Comparison of ENCODE assay signal across 47 mouse cellular contexts in the genomic region with DNA sequence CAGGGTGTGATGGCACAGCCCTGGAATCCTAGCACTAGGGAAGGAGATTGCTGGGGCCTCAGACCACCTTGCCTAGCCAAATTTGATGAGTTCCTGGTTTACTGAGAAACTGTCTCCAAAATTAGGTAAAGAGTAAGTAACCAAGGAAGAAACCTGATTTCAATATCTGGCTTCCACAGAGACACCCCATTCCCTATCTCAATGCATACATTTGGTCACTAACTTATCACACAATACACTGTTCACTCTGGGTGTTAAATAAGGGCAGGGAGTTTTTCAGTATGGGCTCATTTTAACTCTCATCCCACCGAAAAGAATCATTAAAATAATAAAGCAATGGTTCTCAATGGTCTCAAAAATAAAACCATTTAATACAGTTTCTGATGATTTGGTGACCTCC. TPM values are rescaled to one million over a fixed set of nuclear protein-coding genes. Genes with fewer than 3 reads are reported as not detected.
"Had no signal": no experiment of that assay in that cellular context is flagged by ENCODE, and none has a peak within 500 bp of the region (broad histone marks: within the 10 kb centered on the region; RNA-seq: fewer than 3 reads in every experiment).

No protein-coding gene starts in this region.

- H3K9ac ChIP-seq: limb, embryonic 12.5 days; limb, embryonic 13.5 days; limb, embryonic 15.5 days; liver, embryonic 12.5 days; liver, embryonic 13.5 days; liver, embryonic 14.5 days; liver, embryonic 15.5 days; liver, postnatal 0 days; lung, embryonic 14.5 days; lung, embryonic 15.5 days; midbrain, embryonic 12.5 days; midbrain, embryonic 13.5 days; midbrain, embryonic 15.5 days; neural tube, embryonic 12.5 days had no signal

- H3K4me1 ChIP-seq: limb, embryonic 10.5 days; limb, embryonic 12.5 days; limb, embryonic 13.5 days; limb, embryonic 15.5 days; liver, embryonic 12.5 days; liver, embryonic 13.5 days; liver, embryonic 15.5 days; lung, embryonic 15.5 days; megakaryocyte, embryonic 14.5 days; midbrain, embryonic 10.5 days; midbrain, embryonic 12.5 days; midbrain, embryonic 13.5 days; midbrain, embryonic 15.5 days; neural tube, embryonic 12.5 days had no signal

- DNase-seq: left cerebral cortex, postnatal 4 days; liver; liver, embryonic 13.5 days; liver, postnatal 0 days; lung, adult 18-20 months; lung, adult 2 months; lung, embryonic 14.5 days; lung, postnatal 10 days; lung, postnatal 14 days; lung, postnatal 36 days; lung, postnatal 4 days; midbrain, embryonic 14.5 days had no signal

- H3K36me3 ChIP-seq: limb, embryonic 10.5 days; limb, embryonic 12.5 days; limb, embryonic 13.5 days; limb, embryonic 15.5 days; liver, embryonic 12.5 days; liver, embryonic 13.5 days; liver, embryonic 15.5 days; lung, embryonic 15.5 days; midbrain, embryonic 10.5 days; midbrain, embryonic 12.5 days; midbrain, embryonic 13.5 days; midbrain, embryonic 15.5 days; neural tube, embryonic 12.5 days had no signal

- H3K9me3 ChIP-seq: limb, embryonic 10.5 days; limb, embryonic 13.5 days; limb, embryonic 15.5 days; liver, embryonic 12.5 days; liver, embryonic 13.5 days; liver, embryonic 15.5 days; lung, embryonic 15.5 days; megakaryocyte, embryonic 14.5 days had no signal

- H3K27me3 ChIP-seq: limb, embryonic 12.5 days; limb, embryonic 13.5 days; limb, embryonic 15.5 days; liver, embryonic 12.5 days; liver, embryonic 13.5 days; liver, embryonic 15.5 days; lung, embryonic 15.5 days; megakaryocyte, embryonic 14.5 days; midbrain, embryonic 12.5 days; midbrain, embryonic 13.5 days; midbrain, embryonic 15.5 days; neural tube, embryonic 12.5 days had no signal

- H3K27ac ChIP-seq: limb, embryonic 10.5 days; limb, embryonic 12.5 days; limb, embryonic 13.5 days; limb, embryonic 15.5 days; liver, embryonic 12.5 days; liver, embryonic 13.5 days; liver, embryonic 14.5 days; liver, embryonic 15.5 days; lung, embryonic 15.5 days; macrophage; midbrain, embryonic 10.5 days; midbrain, embryonic 12.5 days; midbrain, embryonic 13.5 days; midbrain, embryonic 15.5 days; neural tube, embryonic 12.5 days had no signal

- H3K4me3 ChIP-seq: limb, embryonic 10.5 days; limb, embryonic 12.5 days; limb, embryonic 13.5 days; limb, embryonic 15.5 days; liver, embryonic 12.5 days; liver, embryonic 13.5 days; liver, embryonic 15.5 days; lung, embryonic 15.5 days; megakaryocyte, embryonic 14.5 days; midbrain, embryonic 10.5 days; midbrain, embryonic 12.5 days; midbrain, embryonic 13.5 days; midbrain, embryonic 15.5 days; myocyte; neural tube, embryonic 12.5 days had no signal

RNA-seq across cellular contexts. Expression of a gene that starts 5.1 kb away (rescaled TPM):
- total RNA-seq: left cerebral cortex, postnatal 14 days; liver, adult 2 months; megakaryocyte, adult 5-6 weeks; megakaryocyte-erythroid progenitor cell, adult 5-6 weeks; midbrain, postnatal 0 days; monocyte, adult 5-6 weeks had no signal
- polyA plus RNA-seq: limb, embryonic 14.5 days; limb, embryonic 15.5 days; liver, adult 2 months; liver, embryonic 11.5 days; liver, embryonic 12.5 days; liver, embryonic 13.5 days; liver, embryonic 15.5 days; liver, embryonic 16.5 days; liver, postnatal 0 days; lung, adult 2 months; lung, embryonic 14.5 days; lung, embryonic 15.5 days; lung, embryonic 16.5 days; lung, postnatal 0 days; midbrain, embryonic 11.5 days; midbrain, embryonic 12.5 days; midbrain, embryonic 13.5 days; midbrain, embryonic 16.5 days; myocyte had no signal

RNA-seq across cellular contexts. Expression of a gene that starts 50.6 kb away (rescaled TPM):
- total RNA-seq: left cerebral cortex, postnatal 10 days; left cerebral cortex, postnatal 14 days; left cerebral cortex, postnatal 25 days; left cerebral cortex, postnatal 36 days; left cerebral cortex, postnatal 4 days; liver, adult 2 months; megakaryocyte progenitor cell, adult 5-6 weeks; megakaryocyte, adult 5-6 weeks; megakaryocyte-erythroid progenitor cell, adult 5-6 weeks; midbrain, postnatal 0 days; monocyte, adult 5-6 weeks had no signal
- polyA plus RNA-seq: limb, embryonic 10.5 days; limb, embryonic 11.5 days; limb, embryonic 12.5 days; limb, embryonic 13.5 days; limb, embryonic 14.5 days; limb, embryonic 15.5 days; liver, adult 2 months; liver, embryonic 11.5 days; liver, embryonic 12.5 days; liver, embryonic 13.5 days; liver, embryonic 14.5 days; liver, embryonic 15.5 days; liver, embryonic 16.5 days; liver, postnatal 0 days; lung, adult 2 months; lung, embryonic 14.5 days; lung, embryonic 15.5 days; lung, embryonic 16.5 days; lung, postnatal 0 days; macrophage; midbrain, embryonic 10.5 days; midbrain, embryonic 11.5 days; midbrain, embryonic 12.5 days; midbrain, embryonic 13.5 days; midbrain, embryonic 14.5 days; midbrain, embryonic 15.5 days; midbrain, embryonic 16.5 days; midbrain, postnatal 0 days; myocyte; neural tube, embryonic 11.5 days; neural tube, embryonic 12.5 days had no signal

RNA-seq across cellular contexts. Expression of a gene that starts 58.7 kb away (rescaled TPM):
- total RNA-seq: liver, adult 2 months; megakaryocyte progenitor cell, adult 5-6 weeks; megakaryocyte, adult 5-6 weeks; megakaryocyte-erythroid progenitor cell, adult 5-6 weeks; monocyte, adult 5-6 weeks had no signal
- polyA plus RNA-seq: limb, embryonic 10.5 days; limb, embryonic 11.5 days; limb, embryonic 12.5 days; limb, embryonic 13.5 days; limb, embryonic 14.5 days; limb, embryonic 15.5 days; liver, adult 2 months; liver, embryonic 11.5 days; liver, embryonic 12.5 days; liver, embryonic 13.5 days; liver, embryonic 14.5 days; liver, embryonic 15.5 days; liver, embryonic 16.5 days; liver, postnatal 0 days; lung, adult 2 months; lung, embryonic 14.5 days; lung, embryonic 15.5 days; lung, embryonic 16.5 days; lung, postnatal 0 days; macrophage; midbrain, embryonic 10.5 days; midbrain, embryonic 11.5 days; midbrain, embryonic 12.5 days; midbrain, embryonic 13.5 days; midbrain, embryonic 14.5 days; myocyte; neural tube, embryonic 11.5 days; neural tube, embryonic 12.5 days had no signal
